Mouse (Mus musculus): Measurements from ENCODE around the gene Gtdc1. TPM values are rescaled to one million over a fixed set of nuclear protein-coding genes. Genes with fewer than 3 reads are reported as not detected.

The Gtdc1 gene
- polyA plus RNA-seq, 1 experiment from 2014 or later = 17.3 TPM

GRCm38 (mm10) chr2:44961192-44961591 lies 33.7 kb upstream of the Gtdc1 start:
- Histone ChIP-seq H3K9me3 (ENCODE audit: control insufficient read depth, low read length) (no peaks in the 10 kb centered on the region), H3K4me1 (replicated peaks; ENCODE audit: control insufficient read depth, insufficient read depth, low read length) (no peaks in the 10 kb centered on the region), H3K4me2 (replicated peaks; ENCODE audit: low read depth, low read length) (no peak overlapping the region), H3K27ac (ENCODE audit: low read depth, low read length) (no peak overlapping the region), H3K9ac (ENCODE audit: low read depth, low read length) (no peak overlapping the region), H3K4me3 (ENCODE audit: low read depth, low read length) (no peak overlapping the region), H3K36me3 (ENCODE audit: control insufficient read depth, insufficient read depth, low read length) (no peaks in the 10 kb centered on the region), H3K27me3 (ENCODE audit: control insufficient read depth, insufficient read depth, low read length) (no peaks in the 10 kb centered on the region)
- WGBS = 91% methylated on average over 4 of the region's 4 CpGs
- ATAC-seq (ENCODE audit: low FRiP score) = no peak
- DNase-seq (ENCODE audit: low spot score) = no peak

GRCm38 (mm10) chr2:44960561-44960960 lies 33.1 kb upstream of the Gtdc1 start:
- no peak overlapping the region for H3K4me3 ChIP-seq (ENCODE audit: low read depth, low read length)
- 86% methylated on average over 3 of the region's 3 CpGs for WGBS
- no peak for ATAC-seq (ENCODE audit: low FRiP score)

GRCm38 (mm10) chr2:44957329-44957797 lies 29.9 kb upstream of the Gtdc1 start:
- H3K9ac ChIP-seq (ENCODE audit: low read depth, low read length) = no peak overlapping the region
- ATAC-seq (ENCODE audit: low FRiP score) = no peak
- DNase-seq (ENCODE audit: low spot score) = no peak
- H3K9me3 ChIP-seq (ENCODE audit: control insufficient read depth, low read length) = no peaks in the 10 kb centered on the region
- 94% methylated on average over 1 of the region's 1 CpGs for WGBS
- H3K36me3 ChIP-seq (ENCODE audit: control insufficient read depth, insufficient read depth, low read length) = no peaks in the 10 kb centered on the region
- H3K4me2 ChIP-seq (replicated peaks; ENCODE audit: low read depth, low read length) = no peak overlapping the region
- H3K27ac ChIP-seq (ENCODE audit: low read depth, low read length) = no peak overlapping the region
- H3K4me1 ChIP-seq (replicated peaks; ENCODE audit: control insufficient read depth, insufficient read depth, low read length) = no peaks in the 10 kb centered on the region
- H3K27me3 ChIP-seq (ENCODE audit: control insufficient read depth, insufficient read depth, low read length) = no peaks in the 10 kb centered on the region
- H3K4me3 ChIP-seq (ENCODE audit: low read depth, low read length) = no peak overlapping the region

More at GRCm38 (mm10) chr2:44960561-44960960, 33.1 kb upstream of the Gtdc1 start:
- H3K4me1 ChIP-seq (replicated peaks; ENCODE audit: control insufficient read depth, insufficient read depth, low read length) = no peaks in the 10 kb centered on the region
- no peaks in the 10 kb centered on the region for H3K36me3 ChIP-seq (ENCODE audit: control insufficient read depth, insufficient read depth, low read length)
- no peaks in the 10 kb centered on the region for H3K9me3 ChIP-seq (ENCODE audit: control insufficient read depth, low read length)
- no peak overlapping the region for H3K27ac ChIP-seq (ENCODE audit: low read depth, low read length)
- H3K27me3 ChIP-seq (ENCODE audit: control insufficient read depth, insufficient read depth, low read length) = no peaks in the 10 kb centered on the region
- H3K4me2 ChIP-seq (replicated peaks; ENCODE audit: low read depth, low read length) = no peak overlapping the region
- no peak for DNase-seq (ENCODE audit: low spot score)
- no peak overlapping the region for H3K9ac ChIP-seq (ENCODE audit: low read depth, low read length)

GRCm38 (mm10) chr2:44956232-44956631 lies 28.8 kb upstream of the Gtdc1 start:
- WGBS = 61% methylated on average over 3 of the region's 3 CpGs
- H3K4me3 ChIP-seq (ENCODE audit: low read depth, low read length) = no peak overlapping the region
- no peak overlapping the region for H3K9ac ChIP-seq (ENCODE audit: low read depth, low read length)
- no peaks in the 10 kb centered on the region for H3K9me3 ChIP-seq (ENCODE audit: control insufficient read depth, low read length)
- no peaks in the 10 kb centered on the region for H3K36me3 ChIP-seq (ENCODE audit: control insufficient read depth, insufficient read depth, low read length)
- no peak for DNase-seq (ENCODE audit: low spot score)
- no peak overlapping the region for H3K27ac ChIP-seq (ENCODE audit: low read depth, low read length)
- ATAC-seq (ENCODE audit: low FRiP score) = no peak
- H3K4me1 ChIP-seq (replicated peaks; ENCODE audit: control insufficient read depth, insufficient read depth, low read length) = no peaks in the 10 kb centered on the region
- no peak overlapping the region for H3K4me2 ChIP-seq (replicated peaks; ENCODE audit: low read depth, low read length)
- H3K27me3 ChIP-seq (ENCODE audit: control insufficient read depth, insufficient read depth, low read length) = no peaks in the 10 kb centered on the region

GRCm38 (mm10) chr2:44955506-44955905 lies 28.0 kb upstream of the Gtdc1 start:
- Histone ChIP-seq H3K36me3 (ENCODE audit: control insufficient read depth, insufficient read depth, low read length) (no peaks in the 10 kb centered on the region), H3K9me3 (ENCODE audit: control insufficient read depth, low read length) (no peaks in the 10 kb centered on the region), H3K4me3 (ENCODE audit: low read depth, low read length) (no peak overlapping the region), H3K4me2 (replicated peaks; ENCODE audit: low read depth, low read length) (no peak overlapping the region), H3K27ac (ENCODE audit: low read depth, low read length) (no peak overlapping the region), H3K4me1 (replicated peaks; ENCODE audit: control insufficient read depth, insufficient read depth, low read length) (no peaks in the 10 kb centered on the region), H3K9ac (ENCODE audit: low read depth, low read length) (no peak overlapping the region), H3K27me3 (ENCODE audit: control insufficient read depth, insufficient read depth, low read length) (no peaks in the 10 kb centered on the region)
- no peak for ATAC-seq (ENCODE audit: low FRiP score)
- DNase-seq (ENCODE audit: low spot score) = no peak
- WGBS = 93% methylated on average over 6 of the region's 6 CpGs

GRCm38 (mm10) chr2:44954180-44954579 lies 26.7 kb upstream of the Gtdc1 start:
- no peaks in the 10 kb centered on the region for H3K9me3 ChIP-seq (ENCODE audit: control insufficient read depth, low read length)
- no peaks in the 10 kb centered on the region for H3K27me3 ChIP-seq (ENCODE audit: control insufficient read depth, insufficient read depth, low read length)
- H3K27ac ChIP-seq (ENCODE audit: low read depth, low read length) = no peak overlapping the region
- WGBS = 92% methylated on average over 1 of the region's 1 CpGs
- no peak for DNase-seq (ENCODE audit: low spot score)
- H3K9ac ChIP-seq (ENCODE audit: low read depth, low read length) = no peak overlapping the region
- no peaks in the 10 kb centered on the region for H3K36me3 ChIP-seq (ENCODE audit: control insufficient read depth, insufficient read depth, low read length)
- H3K4me1 ChIP-seq (replicated peaks; ENCODE audit: control insufficient read depth, insufficient read depth, low read length) = no peaks in the 10 kb centered on the region
- no peak for ATAC-seq (ENCODE audit: low FRiP score)
- no peak overlapping the region for H3K4me3 ChIP-seq (ENCODE audit: low read depth, low read length)
- H3K4me2 ChIP-seq (replicated peaks; ENCODE audit: low read depth, low read length) = no peak overlapping the region

- H3K36me3 ChIP-seq (ENCODE audit: control insufficient read depth, insufficient read depth, low read length) = no peaks in the 10 kb centered on the region
- ATAC-seq (ENCODE audit: low FRiP score) (no peak), DNase-seq (ENCODE audit: low spot score) (peak; percentile 21)
- H3K4me3 ChIP-seq (ENCODE audit: low read depth, low read length) = no peak overlapping the region
- H3K9ac ChIP-seq (ENCODE audit: low read depth, low read length) = no peak overlapping the region
- H3K9me3 ChIP-seq (ENCODE audit: control insufficient read depth, low read length) = no peaks in the 10 kb centered on the region
- WGBS = 23% methylated on average over 6 of the region's 6 CpGs
- H3K4me2 ChIP-seq (replicated peaks; ENCODE audit: low read depth, low read length) = no peak overlapping the region
- no peak overlapping the region for H3K27ac ChIP-seq (ENCODE audit: low read depth, low read length)
- no peaks in the 10 kb centered on the region for H3K27me3 ChIP-seq (ENCODE audit: control insufficient read depth, insufficient read depth, low read length)
- H3K4me1 ChIP-seq (replicated peaks; ENCODE audit: control insufficient read depth, insufficient read depth, low read length) = no peaks in the 10 kb centered on the region
Measured at GRCm38 (mm10) chr2:44952830-44953422, 25.5 kb upstream of the Gtdc1 start.

- no peak overlapping the region for H3K4me3 ChIP-seq (ENCODE audit: low read depth, low read length)
- H3K27ac ChIP-seq (ENCODE audit: low read depth, low read length) = no peak overlapping the region
- no peak for ATAC-seq (ENCODE audit: low FRiP score)
- H3K4me1 ChIP-seq (replicated peaks; ENCODE audit: control insufficient read depth, insufficient read depth, low read length) = no peaks in the 10 kb centered on the region
- H3K9me3 ChIP-seq (ENCODE audit: control insufficient read depth, low read length) = no peaks in the 10 kb centered on the region
- no peak overlapping the region for H3K9ac ChIP-seq (ENCODE audit: low read depth, low read length)
- DNase-seq (ENCODE audit: low spot score) = no peak
- no peaks in the 10 kb centered on the region for H3K27me3 ChIP-seq (ENCODE audit: control insufficient read depth, insufficient read depth, low read length)
- no peaks in the 10 kb centered on the region for H3K36me3 ChIP-seq (ENCODE audit: control insufficient read depth, insufficient read depth, low read length)
- WGBS = 71% methylated on average over 4 of the region's 4 CpGs
- no peak overlapping the region for H3K4me2 ChIP-seq (replicated peaks; ENCODE audit: low read depth, low read length)
Measured at GRCm38 (mm10) chr2:44951651-44952213, 24.3 kb upstream of the Gtdc1 start.

- Histone ChIP-seq H3K4me2 (replicated peaks; ENCODE audit: low read depth, low read length) (no peak overlapping the region), H3K27me3 (ENCODE audit: control insufficient read depth, insufficient read depth, low read length) (no peaks in the 10 kb centered on the region), H3K4me1 (replicated peaks; ENCODE audit: control insufficient read depth, insufficient read depth, low read length) (no peaks in the 10 kb centered on the region), H3K27ac (ENCODE audit: low read depth, low read length) (no peak overlapping the region), H3K9ac (ENCODE audit: low read depth, low read length) (no peak overlapping the region), H3K9me3 (ENCODE audit: control insufficient read depth, low read length) (no peaks in the 10 kb centered on the region), H3K36me3 (ENCODE audit: control insufficient read depth, insufficient read depth, low read length) (no peaks in the 10 kb centered on the region), H3K4me3 (ENCODE audit: low read depth, low read length) (no peak overlapping the region)
- ATAC-seq (ENCODE audit: low FRiP score) (no peak), DNase-seq (ENCODE audit: low spot score) (no peak)
- WGBS = 98% methylated on average over 2 of the region's 2 CpGs
Measured at GRCm38 (mm10) chr2:44944689-44945088, 17.2 kb upstream of the Gtdc1 start.

Data from hindbrain, embryonic 11.5 days (tissue).